Mouse (Mus musculus) layer of hippocampus, adult 18-20 months (tissue): ENCODE results near the gene Slc26a1. TPM values are rescaled to one million over a fixed set of nuclear protein-coding genes. Genes with fewer than 3 reads are reported as not detected.

Source experiments
- DNase-seq, 2 experiments: peaks; one replicate each; pipeline ENCODE4 v3.0.0; 2022; ENCODE audit warnings: low spot score in 2 of 2
- total RNA-seq, 2 experiments: library from RNA; stranded (reverse); gene quantifications; 2 replicates each; pipeline ENCODE4 v1.2.3; 2021

Gene Slc26a1
- total RNA-seq, 2 experiments from 2014 or later: 0.96 to 1.4 TPM

DNA sequence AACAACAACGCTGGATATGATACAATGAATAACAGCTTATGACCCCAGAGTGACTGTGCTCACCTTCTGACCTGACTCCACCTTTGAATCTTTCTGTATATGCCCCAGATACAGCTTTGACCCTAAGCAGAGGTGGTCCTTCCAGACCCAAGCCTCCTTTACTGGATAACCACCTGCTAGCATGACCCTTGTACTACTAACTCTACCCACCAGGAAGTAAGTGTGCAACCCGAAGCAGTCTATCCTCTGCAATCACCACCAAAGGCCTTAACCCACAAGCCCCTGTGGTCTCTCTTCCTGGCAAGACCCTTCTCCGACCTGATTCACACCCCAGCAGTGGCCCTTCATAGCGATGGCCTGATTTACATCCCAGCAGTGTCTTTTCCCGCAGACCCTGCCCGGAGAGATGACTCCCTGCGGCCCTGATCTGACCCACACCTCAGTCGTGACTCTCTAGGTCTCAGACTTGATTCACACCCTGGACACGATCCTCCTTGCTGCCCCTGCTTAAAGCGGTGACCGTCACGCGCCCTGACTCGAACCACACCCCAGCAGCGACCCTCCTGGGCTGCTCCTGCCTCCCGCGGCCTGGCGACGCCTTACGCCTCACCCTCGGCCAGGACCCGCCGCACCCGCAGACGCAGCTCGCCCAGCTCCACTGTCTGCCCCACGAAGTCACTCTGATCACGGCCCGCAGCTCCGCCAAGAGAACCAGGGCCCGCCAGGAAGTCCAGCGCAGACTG is 46.3 kb downstream of the Slc26a1 start:
- DNase-seq: no peak

DNA sequence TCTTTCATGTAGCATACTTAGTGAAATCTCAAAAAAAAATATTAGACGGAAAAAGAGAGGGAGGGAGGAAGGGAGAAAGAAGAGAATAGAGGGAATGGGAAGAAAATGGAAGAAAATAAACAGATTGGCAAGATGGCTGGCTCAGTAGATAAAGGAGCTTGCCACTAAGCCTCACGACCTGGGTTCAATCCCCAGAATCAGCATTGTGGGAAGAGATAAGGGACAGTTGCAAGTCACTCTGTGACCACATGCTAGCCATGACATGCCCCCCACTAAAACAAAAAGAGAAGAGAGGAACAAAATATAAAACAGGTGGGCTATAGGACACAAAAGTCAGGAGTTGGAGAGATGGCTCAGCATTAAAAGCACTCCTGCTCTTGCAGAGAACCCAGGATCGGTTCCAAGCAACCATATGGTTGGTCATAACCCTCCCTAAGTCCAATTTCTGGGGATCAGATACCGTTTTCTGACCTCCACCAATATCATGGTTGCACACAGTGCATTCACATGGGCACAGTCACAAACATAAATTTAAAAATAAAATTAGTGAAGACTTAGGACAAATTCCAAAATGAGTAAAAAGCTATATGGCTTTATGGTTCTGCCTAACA is 49.2 kb downstream of the Slc26a1 start:
- DNase-seq: no peak

DNA sequence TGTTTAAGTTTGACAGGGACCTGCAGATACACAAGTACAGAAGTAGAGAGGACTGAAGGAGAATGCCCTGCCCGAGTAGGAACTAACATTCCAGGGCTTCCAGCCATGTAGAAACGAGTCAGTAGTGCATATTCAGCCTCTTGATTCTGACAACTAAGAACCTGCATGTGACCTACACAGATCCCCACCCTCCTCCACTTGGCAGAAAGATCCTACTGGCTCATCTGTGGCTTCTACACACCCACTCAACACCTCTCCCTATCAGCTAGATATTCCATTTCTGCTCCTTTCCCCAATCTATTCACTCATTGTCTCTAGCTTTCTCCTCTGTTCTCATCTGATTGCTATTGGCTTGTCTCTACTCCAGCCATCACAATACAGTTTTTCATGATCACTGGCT is 53.5 kb downstream of the Slc26a1 start:
- DNase-seq: peak in 1 of 2 experiments; percentile 41

Other genes starting within 250 kb of the Slc26a1 start
- 100 to 1,000 TPM; 253 to 278 TPM for gene Atp5k, start 241.1 kb downstream of the Slc26a1 start, total RNA-seq
- 1 to 10 TPM; 1.2 to 1.6 TPM for gene Mfsd7a, start 226.7 kb downstream of the Slc26a1 start, total RNA-seq
- 10 to 100 TPM; 45.4 to 47.4 TPM for gene Pcgf3, start 214.3 kb downstream of the Slc26a1 start, total RNA-seq
- gene Cplx1, start 125.5 kb downstream of the Slc26a1 start, total RNA-seq: 100 to 1,000 TPM; 575 to 577 TPM
- gene Gak, start 45.8 kb downstream of the Slc26a1 start, total RNA-seq: 10 to 100 TPM; 89.7 to 93.0 TPM
- 10 to 100 TPM; 38.5 to 41.3 TPM for gene Tmem175, start 45.8 kb downstream of the Slc26a1 start, total RNA-seq
- 10 to 100 TPM; 15.0 to 16.1 TPM for gene Idua, start 15.2 kb downstream of the Slc26a1 start, total RNA-seq
- 10 to 100 TPM; 45.4 to 46.9 TPM for gene Dgkq, start 5.9 kb downstream of the Slc26a1 start, total RNA-seq
- 10 to 100 TPM; 21.9 to 23.3 TPM for gene Fgfrl1, start 16.8 kb upstream of the Slc26a1 start, total RNA-seq
- gene Rnf212, start 99.4 kb upstream of the Slc26a1 start, total RNA-seq: not detected
- gene Tmed11, start 119.8 kb upstream of the Slc26a1 start, total RNA-seq: not detected
- not detected for gene Vmn2r8, start 133.3 kb upstream of the Slc26a1 start, total RNA-seq
- not detected for gene Vmn2r9, start 177.0 kb upstream of the Slc26a1 start, total RNA-seq